Comparison of ENCODE assay signal across 23 mouse cellular contexts in the genomic region with DNA sequence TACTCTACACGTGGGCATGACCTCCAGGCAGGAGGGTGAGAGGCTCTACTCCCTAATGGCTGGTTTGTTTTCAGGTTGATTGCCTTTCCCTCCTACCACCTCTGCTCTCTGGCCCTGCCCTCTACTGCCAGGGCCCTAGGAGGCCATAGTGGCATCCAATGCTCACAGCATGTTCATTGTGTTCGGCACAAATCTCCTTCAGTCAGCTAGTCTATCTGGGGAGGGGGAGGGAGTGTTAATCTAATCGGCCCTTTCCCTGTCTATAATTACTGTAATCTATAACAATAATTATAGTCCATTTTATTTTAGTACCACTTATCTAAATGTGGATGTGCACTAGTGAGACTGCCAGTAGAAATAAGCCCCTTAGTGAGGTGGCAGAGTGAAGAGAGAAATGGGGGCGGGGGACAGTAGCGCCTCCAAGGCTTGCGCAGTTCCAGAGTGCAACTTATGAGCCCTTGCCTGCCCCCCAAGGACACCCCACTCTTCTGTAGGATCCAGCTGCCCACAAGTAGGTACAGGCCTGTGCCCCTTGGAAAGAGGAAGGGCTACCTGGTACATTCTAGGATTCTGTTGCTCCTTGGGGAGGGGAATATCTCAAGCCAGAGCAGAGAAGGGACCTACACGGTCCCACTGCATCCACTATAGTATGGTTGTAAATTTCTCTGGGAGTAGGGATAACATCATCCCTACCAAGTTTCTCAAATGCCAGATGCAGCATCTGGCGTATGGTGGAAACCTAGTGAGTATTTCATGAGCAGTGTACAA.
A peak's percentile ranks its signal among the peaks of the same experiment; 100 is the strongest.
DNase-seq lines count a peak whose midpoint lies in the region; ATAC-seq and TF ChIP-seq lines count a peak whose summit lies in the region.
"Had no signal": no experiment of that assay in that cellular context is flagged by ENCODE, and none has a peak within 500 bp of the region (broad histone marks: within the 10 kb centered on the region; RNA-seq: fewer than 3 reads in every experiment).

No protein-coding gene starts in this region.

- H3K36me3 ChIP-seq in midbrain, embryonic 16.5 days (ENCODE audit: control insufficient read depth, insufficient read depth, low read length): no peaks in the 10 kb centered on the region
- no peaks in the 10 kb centered on the region for H3K36me3 ChIP-seq in midbrain, embryonic 14.5 days (ENCODE audit: control insufficient read depth, insufficient read depth, low read length)
- no peaks in the 10 kb centered on the region for H3K36me3 ChIP-seq in forebrain, postnatal 0 days (ENCODE audit: insufficient read depth)
- H3K36me3 ChIP-seq: embryonic facial prominence, embryonic 13.5 days; heart, embryonic 10.5 days; limb, embryonic 12.5 days had no signal

- no peak for DNase-seq in frontal cortex, postnatal 25 days (ENCODE audit: low spot score in 2 of 2)
- no peak for DNase-seq in midbrain, embryonic 14.5 days
- DNase-seq in forebrain, postnatal 0 days: no peak
- no peak for DNase-seq in kidney, adult 8-10 months
- no peak for DNase-seq in urinary bladder, adult 2 months (ENCODE audit: low spot score)
- DNase-seq: adrenal gland, postnatal 25 days; cerebellum, adult 9-11 months; gastrocnemius, postnatal 10 days; kidney, postnatal 36 days; liver, postnatal 0 days; thymus, adult 2 months; thymus, postnatal 4 days had no signal

- 64% methylated on average over 8 of the region's 8 CpGs for WGBS in midbrain, embryonic 16.5 days
- WGBS in midbrain, embryonic 14.5 days: 69% methylated on average over 8 of the region's 8 CpGs
- WGBS in forebrain, postnatal 0 days: 65% methylated on average over 8 of the region's 8 CpGs

- H3K9me3 ChIP-seq in midbrain, embryonic 16.5 days (replicated peaks; ENCODE audit: control insufficient read depth, low read length, poor library complexity, severe bottlenecking): no peaks in the 10 kb centered on the region
- no peaks in the 10 kb centered on the region for H3K9me3 ChIP-seq in midbrain, embryonic 14.5 days (ENCODE audit: control insufficient read depth, low read length)
- no peaks in the 10 kb centered on the region for H3K9me3 ChIP-seq in forebrain, postnatal 0 days (ENCODE audit: low read length)
- H3K9me3 ChIP-seq: embryonic facial prominence, embryonic 13.5 days; heart, embryonic 10.5 days; limb, embryonic 12.5 days had no signal

- H3K27ac ChIP-seq in midbrain, embryonic 16.5 days (ENCODE audit: low read length): no peak overlapping the region
- H3K27ac ChIP-seq in midbrain, embryonic 14.5 days (replicated peaks; ENCODE audit: low read depth, low read length): no peak overlapping the region
- H3K27ac ChIP-seq in forebrain, postnatal 0 days (ENCODE audit: low read depth, low read length): no peak overlapping the region
- H3K27ac ChIP-seq: embryonic facial prominence, embryonic 13.5 days; heart, embryonic 10.5 days; limb, embryonic 12.5 days; macrophage had no signal

- no peak overlapping the region for H3K4me3 ChIP-seq in midbrain, embryonic 16.5 days (ENCODE audit: low read depth, low read length)
- no peak overlapping the region for H3K4me3 ChIP-seq in midbrain, embryonic 14.5 days (replicated peaks; ENCODE audit: low read depth, low read length)
- H3K4me3 ChIP-seq in forebrain, postnatal 0 days (ENCODE audit: low read depth, low read length): no peak overlapping the region
- H3K4me3 ChIP-seq: embryonic facial prominence, embryonic 13.5 days; erythroblast, embryonic 14.5 days; heart, embryonic 10.5 days; limb, embryonic 12.5 days had no signal

- H3K9ac ChIP-seq in midbrain, embryonic 16.5 days (ENCODE audit: low read depth, low read length): no peak overlapping the region
- H3K9ac ChIP-seq in midbrain, embryonic 14.5 days (replicated peaks; ENCODE audit: low read length): no peak overlapping the region
- no peak overlapping the region for H3K9ac ChIP-seq in forebrain, postnatal 0 days
- H3K9ac ChIP-seq: embryonic facial prominence, embryonic 13.5 days; limb, embryonic 12.5 days; liver, postnatal 0 days had no signal

- no peak for TF ChIP-seq CTCF in forebrain, postnatal 0 days (IDR thresholded peaks at IDR 0.05; ENCODE audit: low read depth)

- H3K27me3 ChIP-seq in midbrain, embryonic 16.5 days (ENCODE audit: control insufficient read depth, insufficient read depth, low read depth, low read length): no peaks in the 10 kb centered on the region
- H3K27me3 ChIP-seq in midbrain, embryonic 14.5 days (ENCODE audit: control insufficient read depth, insufficient read depth, low read length): no peaks in the 10 kb centered on the region
- H3K27me3 ChIP-seq in forebrain, postnatal 0 days (ENCODE audit: insufficient read depth, low read length): no peaks in the 10 kb centered on the region
- H3K27me3 ChIP-seq: embryonic facial prominence, embryonic 13.5 days; limb, embryonic 12.5 days had no signal

- no peak overlapping the region for H3K4me2 ChIP-seq in midbrain, embryonic 16.5 days (ENCODE audit: low read length)
- no peak overlapping the region for H3K4me2 ChIP-seq in midbrain, embryonic 14.5 days (ENCODE audit: low read length)
- H3K4me2 ChIP-seq in forebrain, postnatal 0 days (ENCODE audit: low read depth): no peak overlapping the region
- H3K4me2 ChIP-seq: embryonic facial prominence, embryonic 13.5 days; limb, embryonic 12.5 days; liver, embryonic 11.5 days had no signal

- H3K4me1 ChIP-seq in midbrain, embryonic 16.5 days (ENCODE audit: control insufficient read depth, insufficient read depth, low read length): no peaks in the 10 kb centered on the region
- no peaks in the 10 kb centered on the region for H3K4me1 ChIP-seq in midbrain, embryonic 14.5 days (ENCODE audit: control insufficient read depth, insufficient read depth, low read length)
- H3K4me1 ChIP-seq in forebrain, postnatal 0 days (ENCODE audit: insufficient read depth): no peaks in the 10 kb centered on the region
- H3K4me1 ChIP-seq: embryonic facial prominence, embryonic 13.5 days; heart, embryonic 10.5 days; limb, embryonic 12.5 days had no signal

- ATAC-seq in frontal cortex, adult (ENCODE audit: low TSS enrichment): peak; percentile 55
- ATAC-seq in midbrain, embryonic 16.5 days: peak; percentile 48; the same call in 1 of the 2 replicates
- ATAC-seq in midbrain, embryonic 14.5 days (ENCODE audit: low FRiP score, low TSS enrichment): no peak
- ATAC-seq in forebrain, postnatal 0 days: peak; percentile 60
- ATAC-seq: CD4-positive, CD25-positive, alpha-beta regulatory T cell, adult 4 months; intestine, embryonic 16.5 days; liver, postnatal 0 days; lung, postnatal 0 days had no signal
